Mouse (Mus musculus) stomach, embryonic 14.5 days (tissue): Measurements from ENCODE around the gene Trappc3. TPM values are rescaled to one million over a fixed set of nuclear protein-coding genes. Genes with fewer than 3 reads are reported as not detected.

Experiments
- ATAC-seq: fragments of 200-750 bp; cut with Nextera tagmentation; 2 replicates; pipeline ENCODE4 v1.8.0; 2017; ENCODE audit warnings: low read depth, moderate TSS enrichment; ENCODE audit not compliant: insufficient number of reproducible peaks, insufficient read depth, low FRiP score
- H3K27ac ChIP-seq: fragments of 300-500 bp; sonication (generic); 2 replicates; pipeline ENCODE4 v1.5.1; 2014; ENCODE audit warnings: mild to moderate bottlenecking, low read length, moderate library complexity, mixed read lengths
- H3K27me3 ChIP-seq: fragments of 300-500 bp; sonication (generic); 2 replicates; pipeline ENCODE4 v1.6.1; 2014; ENCODE audit warnings: low read length, control low read depth, mixed read lengths; ENCODE audit not compliant: control insufficient read depth, insufficient read depth
- H3K36me3 ChIP-seq: fragments of 300-500 bp; sonication (generic); 2 replicates; pipeline ENCODE4 v1.6.1; 2014; ENCODE audit warnings: mild to moderate bottlenecking, control low read depth, low read length, moderate library complexity, mixed read lengths; ENCODE audit not compliant: control insufficient read depth, insufficient read depth
- H3K4me1 ChIP-seq: fragments of 300-500 bp; sonication (generic); 2 replicates; pipeline ENCODE4 v1.6.1; 2014; ENCODE audit warnings: low read length, control low read depth, mixed read lengths; ENCODE audit not compliant: control insufficient read depth, insufficient read depth
- H3K4me2 ChIP-seq: fragments of 300-500 bp; sonication (generic); replicated peaks from 2 replicates; pipeline ENCODE4 v1.6.1; 2014; ENCODE audit warnings: low read depth, low read length, control low read depth
- H3K4me3 ChIP-seq: fragments of 300-500 bp; sonication (generic); 2 replicates; pipeline ENCODE4 v1.5.1; 2014; ENCODE audit warnings: low read depth, low read length, control low read depth
- H3K9ac ChIP-seq: fragments of 300-500 bp; sonication (generic); replicated peaks from 2 replicates; pipeline ENCODE4 v1.6.1; 2014; ENCODE audit warnings: low read depth, mild to moderate bottlenecking, control low read depth, low read length, moderate library complexity, mixed read lengths
- H3K9me3 ChIP-seq: fragments of 300-500 bp; sonication (generic); 2 replicates; pipeline ENCODE4 v1.6.1; 2016; ENCODE audit warnings: low read depth, low read length, control low read depth; ENCODE audit not compliant: control insufficient read depth
- WGBS: fragments of 180-500 bp; shearing (Covaris S2); extraction: QIAGEN DNeasy Blood & Tissue Kit; methylation state at CpG from one replicate; pipeline ENCODE4 v1.1.7; 2014; 5-methylcytosine and 5-hydroxymethylcytosine counted together
- polyA plus RNA-seq: library from polyadenylated mRNA; unstranded; fragments of >200 nt; fragmentation: Nextera tagmentation; extraction: Ambion mirVana; gene quantifications from 2 replicates; pipeline ENCODE4 v1.2.1, GENCODE M21; 2014

Trappc3 gene
- polyA plus RNA-seq, 1 experiment from 2014 or later, result 14.7 TPM

GRCm38 (mm10) chr4:126242510-126242909 is 19.6 kb upstream of the Trappc3 start:
- WGBS, result 81% methylated on average over 6 of the region's 6 CpGs
- no peak overlapping the region for H3K27ac ChIP-seq
- H3K27me3 ChIP-seq, result no peaks in the 10 kb centered on the region
- H3K9ac ChIP-seq, result no peak overlapping the region
- H3K4me2 ChIP-seq, result no peak overlapping the region
- H3K36me3 ChIP-seq, result peaks cover 42% of the 10 kb centered on the region
- H3K4me1 ChIP-seq, result 0 out of 2 replicates have a peak, but pooled peaks cover 4% of the 10 kb centered on the region
- no peak overlapping the region for H3K4me3 ChIP-seq
- no peaks in the 10 kb centered on the region for H3K9me3 ChIP-seq
- ATAC-seq, result no peak

DNA sequence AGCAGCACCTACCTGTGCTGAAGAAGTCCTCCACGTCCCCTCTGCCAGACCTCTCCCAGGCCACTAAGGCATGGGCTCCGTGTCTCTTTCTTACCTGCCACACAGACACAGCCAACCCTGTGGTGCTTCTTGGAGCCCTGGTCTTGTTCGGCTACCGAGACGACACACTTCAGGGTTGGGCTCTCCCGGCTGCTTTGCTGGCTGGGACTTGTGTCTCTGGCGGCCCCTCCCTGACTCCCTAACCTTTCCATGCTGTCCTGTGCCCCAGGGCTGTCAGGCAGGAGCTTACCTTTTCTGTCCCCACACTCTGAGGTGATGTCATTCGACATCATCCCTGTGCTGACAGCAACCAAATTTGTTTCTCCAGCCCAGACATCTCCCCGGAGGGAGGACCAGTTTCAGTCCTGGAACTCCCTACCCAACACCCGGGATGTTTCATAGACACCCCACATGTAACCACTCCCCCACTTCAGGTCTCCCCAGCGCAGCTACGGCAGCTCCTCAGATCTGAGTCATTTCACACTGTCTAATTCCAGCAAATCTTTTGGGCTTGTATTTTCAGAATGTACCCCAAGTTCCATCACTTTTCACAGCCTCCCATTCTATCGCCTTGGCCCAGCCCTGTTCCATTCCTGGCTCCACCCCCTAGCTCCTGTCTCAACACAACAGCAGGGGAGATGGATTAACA is 15.8 kb upstream of the Trappc3 start:
- no peak overlapping the region for H3K4me2 ChIP-seq
- no peak for ATAC-seq
- no peak overlapping the region for H3K27ac ChIP-seq
- no peaks in the 10 kb centered on the region for H3K27me3 ChIP-seq
- H3K36me3 ChIP-seq, result peaks cover 13% of the 10 kb centered on the region
- no peak overlapping the region for H3K4me3 ChIP-seq
- whole genome bisulfite sequencing, result 81% methylated on average over 13 of the region's 13 CpGs
- peaks cover 12% of the 10 kb centered on the region for H3K4me1 ChIP-seq
- H3K9ac ChIP-seq, result no peak overlapping the region; the same call in 1 of the 2 replicates
- no peaks in the 10 kb centered on the region for H3K9me3 ChIP-seq

DNA sequence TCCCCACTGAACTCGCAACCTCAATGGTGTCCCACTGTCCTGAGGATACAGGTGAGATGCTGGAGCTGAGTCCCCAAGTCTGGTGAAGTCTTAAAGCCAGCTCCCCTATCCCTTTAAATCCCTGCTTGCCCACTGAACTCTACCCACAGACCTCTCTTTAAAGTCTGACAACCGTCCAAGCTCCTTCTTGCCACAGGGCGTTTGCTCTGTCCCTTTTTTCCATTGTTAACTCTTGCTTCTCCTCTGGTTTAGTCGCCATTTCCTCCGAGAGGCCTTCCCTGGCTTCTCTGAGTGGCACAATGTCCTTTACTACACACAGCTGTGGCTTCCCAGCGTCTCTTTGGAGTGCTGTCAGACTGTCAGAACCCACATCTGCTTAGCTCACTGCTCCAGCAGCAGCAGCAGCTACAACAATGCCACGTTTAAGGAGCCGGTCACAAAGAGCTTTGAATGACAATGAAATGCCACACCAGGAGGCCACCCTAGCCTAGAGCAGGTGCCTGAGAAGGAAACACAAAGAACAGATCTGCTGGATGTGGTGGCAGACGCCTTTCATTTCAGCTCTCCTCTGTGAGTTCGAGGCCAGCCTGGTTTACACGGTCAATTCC is 13.8 kb upstream of the Trappc3 start:
- Histone ChIP-seq H3K9ac (no peak overlapping the region), H3K4me2 (no peak overlapping the region), H3K4me1 (peaks cover 25% of the 10 kb centered on the region), H3K9me3 (no peaks in the 10 kb centered on the region), H3K36me3 (peaks cover 4% of the 10 kb centered on the region), H3K27ac (no peak overlapping the region), H3K27me3 (no peaks in the 10 kb centered on the region), H3K4me3 (no peak overlapping the region)
- 42% methylated on average over 11 of the region's 11 CpGs for WGBS
- no peak for ATAC-seq

- Histone ChIP-seq H3K9ac (no peak overlapping the region), H3K4me2 (no peak overlapping the region), H3K9me3 (no peaks in the 10 kb centered on the region), H3K36me3 (peaks cover 4% of the 10 kb centered on the region), H3K4me1 (peaks cover 33% of the 10 kb centered on the region), H3K4me3 (no peak overlapping the region), H3K27ac (no peak overlapping the region), H3K27me3 (no peaks in the 10 kb centered on the region)
- no peak for ATAC-seq
- 50% methylated on average over 4 of the region's 4 CpGs for WGBS
These were observed 11.5 kb upstream of the Trappc3 start for GRCm38 (mm10) chr4:126250659-126251058.

- Histone ChIP-seq H3K9me3 (no peaks in the 10 kb centered on the region), H3K27ac (peak overlapping the region; percentile 33; the same call in 1 of the 2 replicates), H3K9ac (no peak overlapping the region), H3K27me3 (no peaks in the 10 kb centered on the region), H3K36me3 (no peaks in the 10 kb centered on the region; the same call in none of the 2 replicates), H3K4me1 (peaks cover 33% of the 10 kb centered on the region), H3K4me2 (no peak overlapping the region; the same call in 1 of the 2 replicates), H3K4me3 (no peak overlapping the region)
- ATAC-seq, result no peak
- WGBS, result 57% methylated on average over 11 of the region's 11 CpGs
These were observed 10.4 kb upstream of the Trappc3 start for GRCm38 (mm10) chr4:126251655-126252254.

DNA sequence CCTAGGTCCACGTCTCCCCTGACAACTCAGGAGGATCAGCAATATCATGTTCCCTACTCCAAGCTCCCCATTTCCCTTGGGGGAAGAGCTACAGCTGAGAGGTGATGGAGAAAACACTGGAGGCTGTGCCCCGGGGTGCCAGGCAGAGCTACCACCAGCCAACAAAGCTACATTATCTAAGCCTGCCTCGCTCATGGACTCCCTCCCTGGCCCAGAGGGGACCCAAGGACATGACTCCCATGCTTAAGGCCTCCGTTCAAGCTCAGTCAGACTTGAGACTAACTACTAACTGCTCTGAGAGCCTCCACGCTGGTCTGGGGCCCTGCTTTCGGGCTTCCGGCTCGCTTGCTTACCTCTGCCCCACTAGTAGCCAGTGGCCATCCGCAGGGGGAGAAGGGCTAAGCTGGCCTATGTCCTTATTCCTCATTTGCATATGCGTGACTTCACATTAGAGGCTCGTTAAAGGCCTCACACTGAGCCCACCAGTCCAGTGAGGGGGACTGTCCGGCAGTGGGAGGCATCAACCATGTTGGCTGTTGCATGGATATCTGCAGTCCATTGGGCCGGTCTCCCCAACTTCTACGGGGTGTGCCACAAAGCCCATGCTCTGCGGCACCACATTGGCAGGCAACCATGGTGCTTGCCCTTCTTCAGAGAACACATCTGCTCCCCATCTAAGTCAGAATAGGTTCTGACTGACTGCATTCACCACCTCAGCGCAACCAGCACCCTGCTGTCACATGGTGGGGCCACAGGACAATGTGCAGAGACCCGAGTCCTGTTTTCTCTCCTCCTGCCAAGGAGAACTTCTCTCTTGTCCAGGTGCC is 9.5 kb upstream of the Trappc3 start:
- Histone ChIP-seq H3K9ac (no peak overlapping the region), H3K9me3 (no peaks in the 10 kb centered on the region), H3K4me1 (peaks cover 38% of the 10 kb centered on the region), H3K36me3 (no peaks in the 10 kb centered on the region; the same call in none of the 2 replicates), H3K27ac (no peak overlapping the region), H3K27me3 (no peaks in the 10 kb centered on the region), H3K4me2 (no peak overlapping the region), H3K4me3 (no peak overlapping the region)
- no peak for ATAC-seq
- 86% methylated on average over 17 of the region's 17 CpGs for WGBS

- ATAC-seq, result no peak
- 77% methylated on average over 14 of the region's 14 CpGs for WGBS
- Histone ChIP-seq H3K4me1 (peaks cover 40% of the 10 kb centered on the region), H3K27ac (no peak overlapping the region), H3K9ac (no peak overlapping the region), H3K4me2 (peak overlapping the region; percentile 89), H3K27me3 (no peaks in the 10 kb centered on the region), H3K9me3 (no peaks in the 10 kb centered on the region), H3K36me3 (no peaks in the 10 kb centered on the region; the same call in none of the 2 replicates), H3K4me3 (0 out of 2 replicates have a peak overlapping the region, but pooled peaks have one; percentile 74)
These were observed 8.4 kb upstream of the Trappc3 start for GRCm38 (mm10) chr4:126253637-126254272.
